Comparison of ENCODE assay signal across 11 mouse cellular contexts in the genomic region with DNA sequence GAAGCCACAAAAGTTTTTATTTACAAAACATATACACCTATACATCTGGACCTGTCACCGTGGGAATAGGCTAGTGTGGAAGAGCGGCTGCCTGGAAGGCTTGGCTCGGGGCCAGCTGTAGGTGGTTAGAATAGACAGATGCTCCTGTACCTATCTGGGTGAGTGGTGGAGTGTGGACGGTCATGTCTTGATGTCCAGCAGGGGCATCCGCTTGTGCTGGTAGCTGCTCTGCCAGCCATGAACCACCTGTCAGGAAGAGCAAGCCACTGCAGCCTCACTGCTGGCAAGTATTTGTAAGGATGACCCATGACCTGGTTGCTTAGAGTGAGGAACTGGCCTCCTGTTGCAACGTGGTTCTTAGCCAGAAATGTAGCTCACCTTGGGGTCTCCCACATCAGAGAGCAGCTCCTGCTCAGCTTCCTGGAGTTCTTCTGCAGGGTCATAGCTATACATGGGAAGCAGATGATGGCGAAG. TPM values are rescaled to one million over a fixed set of nuclear protein-coding genes. Genes with fewer than 3 reads are reported as not detected.
A peak's percentile ranks its signal among the peaks of the same experiment; 100 is the strongest.
DNase-seq lines count a peak whose midpoint lies in the region; ATAC-seq and TF ChIP-seq lines count a peak whose summit lies in the region.
"Had no signal": no experiment of that assay in that cellular context is flagged by ENCODE, and none has a peak within 500 bp of the region (broad histone marks: within the 10 kb centered on the region; RNA-seq: fewer than 3 reads in every experiment).

No protein-coding gene starts in this region.

- DNase-seq in kidney, postnatal 14 days: no peak
- no peak for DNase-seq in CH12.LX (ENCODE audit: extremely low read depth)
- peak; percentile 73 for DNase-seq in cerebellum, adult 9-10 months
- no peak for DNase-seq in liver, embryonic 14.5 days (ENCODE audit: low read depth in 3 of 3, low spot score in 3 of 3)
- no peak for DNase-seq in gastrocnemius, adult 8-10 months (ENCODE audit: low spot score in 2 of 2)

- H3K27ac ChIP-seq in kidney, embryonic 15.5 days: no peak overlapping the region
- H3K27ac ChIP-seq in CH12.LX (ENCODE audit: insufficient read depth, low read depth): peak overlapping the region; percentile 19; the same call in 1 of the 2 replicates
- H3K27ac ChIP-seq in liver, embryonic 14.5 days: no peak overlapping the region
- H3K27ac ChIP-seq: embryonic facial prominence, embryonic 12.5 days had no signal

- no peak for TF ChIP-seq CTCF in CH12.LX (conservative IDR thresholded peaks at IDR 0.05 in 1 of 2, IDR thresholded peaks at IDR 0.05 in 1 of 2; ENCODE audit: low read depth in 2 of 2, low read length in 2 of 2)
- no peak for TF ChIP-seq CTCF in liver, embryonic 14.5 days (IDR thresholded peaks at IDR 0.05; ENCODE audit: low read depth)

- TF ChIP-seq EP300 in CH12.LX (IDR thresholded peaks at IDR 0.05; ENCODE audit: low read length): no peak
- no peak for TF ChIP-seq EP300 in liver, embryonic 14.5 days (IDR thresholded peaks at IDR 0.05; ENCODE audit: low read depth)

- H3K9ac ChIP-seq in kidney, embryonic 15.5 days: no peak overlapping the region
- no peak overlapping the region for H3K9ac ChIP-seq in CH12.LX (ENCODE audit: insufficient read depth, low read depth)
- H3K9ac ChIP-seq in liver, embryonic 14.5 days (replicated peaks): no peak overlapping the region
- H3K9ac ChIP-seq: embryonic facial prominence, embryonic 12.5 days had no signal

- WGBS in kidney, embryonic 15.5 days: 56% methylated on average over 7 of the region's 7 CpGs
- WGBS in liver, embryonic 14.5 days (ENCODE audit: insufficient replicate concordance): 43% methylated on average over 7 of the region's 7 CpGs

- dilution Hi-C loops in CH12.LX (cut with MboI; ENCODE audit: extremely low pct_ligation_motif_present, extremely low pct_unique_long_range_greater_than_20kb, low sequenced_read_pairs): no loop called here

- TF ChIP-seq RAD21 in CH12.LX (IDR thresholded peaks at IDR 0.05; ENCODE audit: low read depth, low read length): no peak

- peaks cover 26% of the 10 kb centered on the region for H3K36me3 ChIP-seq in kidney, embryonic 15.5 days
- peaks cover 16 to 32% of the 10 kb centered on the region in 2 experiments for H3K36me3 ChIP-seq in CH12.LX (replicated peaks in 1 of 2; ENCODE audit: control insufficient read depth in 1 of 2, insufficient read depth in 1 of 2, low read length in 1 of 2)
- peaks cover 15% of the 10 kb centered on the region for H3K36me3 ChIP-seq in liver, embryonic 14.5 days (replicated peaks; ENCODE audit: control insufficient read depth, insufficient read depth, low read depth)

- in situ Hi-C loops in CH12.LX (cut with MboI; ENCODE audit: low pct_ligation_motif_present, low pct_unique_long_range_greater_than_20kb, low sequenced_read_pairs): no loop called here

- TF ChIP-seq POLR2A in CH12.LX (IDR thresholded peaks at IDR 0.05; ENCODE audit: low read depth, low read length): no peak; the same call in 1 of the 2 replicates

- H3K27me3 ChIP-seq in kidney, embryonic 15.5 days: no peaks in the 10 kb centered on the region
- no peaks in the 10 kb centered on the region for H3K27me3 ChIP-seq in CH12.LX (replicated peaks)
- H3K27me3 ChIP-seq in liver, embryonic 14.5 days (ENCODE audit: control insufficient read depth, insufficient read depth, low read length): no peaks in the 10 kb centered on the region
- H3K27me3 ChIP-seq: embryonic facial prominence, embryonic 12.5 days; Patski had no signal

- no peak for ATAC-seq in kidney, embryonic 15.5 days (replicated peaks; ENCODE audit: low FRiP score)
- no peak for ATAC-seq in liver, embryonic 14.5 days (ENCODE audit: insufficient read depth)
- ATAC-seq in megakaryocyte-erythroid progenitor cell, adult 5-6 weeks (replicated peaks; ENCODE audit: low FRiP score, low TSS enrichment, poor library complexity, severe bottlenecking): no peak
- ATAC-seq in frontal cortex, adult (ENCODE audit: low TSS enrichment): no peak
- ATAC-seq: Patski had no signal

- H3K4me3 ChIP-seq in kidney, embryonic 15.5 days (replicated peaks): no peak overlapping the region
- H3K4me3 ChIP-seq in CH12.LX (replicated peaks in 1 of 3; ENCODE audit: low read depth in 2 of 3, low read length in 2 of 3, poor library complexity in 1 of 3): no peak overlapping the region
- H3K4me3 ChIP-seq in liver, embryonic 14.5 days (ENCODE audit: insufficient read depth in 1 of 2, low read depth in 2 of 2, low read length in 2 of 2): no peak overlapping the region

- H3K79me2 ChIP-seq in CH12.LX (replicated peaks; ENCODE audit: control insufficient read depth, extremely low read depth, insufficient read depth, poor library complexity, severe bottlenecking): peaks cover 35% of the 10 kb centered on the region

- H3K4me2 ChIP-seq in kidney, embryonic 15.5 days: peak overlapping the region; percentile 99; the same call in 1 of the 2 replicates
- H3K4me2 ChIP-seq in CH12.LX (ENCODE audit: insufficient read depth, low read depth, poor library complexity, severe bottlenecking): no peak overlapping the region
- peak overlapping the region; percentile 96; the same call in 1 of the 2 replicates for H3K4me2 ChIP-seq in liver, embryonic 14.5 days (ENCODE audit: low read depth)

- no peaks in the 10 kb centered on the region for H3K9me3 ChIP-seq in kidney, embryonic 15.5 days (replicated peaks)
- H3K9me3 ChIP-seq in CH12.LX (replicated peaks; ENCODE audit: low read length): no peaks in the 10 kb centered on the region
- no peaks in the 10 kb centered on the region for H3K9me3 ChIP-seq in liver, embryonic 14.5 days (ENCODE audit: control insufficient read depth, low read length)
- H3K9me3 ChIP-seq: embryonic facial prominence, embryonic 12.5 days had no signal

- peaks cover 49% of the 10 kb centered on the region for H3K4me1 ChIP-seq in kidney, embryonic 15.5 days
- peaks cover 24 to 59% of the 10 kb centered on the region in 2 experiments for H3K4me1 ChIP-seq in CH12.LX (ENCODE audit: control insufficient read depth in 1 of 2, insufficient read depth in 2 of 2)
- peaks cover 0 to 19% of the 10 kb centered on the region in 2 experiments; a peak in 3 of 4 replicates for H3K4me1 ChIP-seq in liver, embryonic 14.5 days (replicated peaks; ENCODE audit: control insufficient read depth in 2 of 2, insufficient read depth in 2 of 2, low read length in 1 of 2)

TF ChIP-seq in CH12.LX, 34 proteins besides CTCF, POLR2A, EP300 and RAD21:
- no peak for TF ChIP-seq MEF2A (IDR thresholded peaks at IDR 0.05; ENCODE audit: borderline replicate concordance, low read depth, low read length)
- TF ChIP-seq SMC3 (IDR thresholded peaks at IDR 0.05; ENCODE audit: low read depth, low read length): no peak
- TF ChIP-seq PAX5 (IDR thresholded peaks at IDR 0.05; ENCODE audit: low read length): no peak

RNA-seq across cellular contexts. Expression of a gene that starts 1.7 kb away (rescaled TPM):
- polyA plus RNA-seq in kidney, embryonic 15.5 days (2015; fragmentation: Nextera tagmentation; extraction: Ambion mirVana): 14.1 and 17.3 TPM in 2 replicates
- total RNA-seq in CH12.LX (2012; rRNA removed): 23.2 and 30.2 TPM in 2 replicates
- 14.0 and 14.6 TPM in 2 replicates for total RNA-seq in CH12.LX (2014; rRNA removed)
- polyA plus RNA-seq in CH12.LX (2012; ENCODE audit: insufficient read length, low read depth): 34.5 and 43.6 TPM in 2 replicates
- 9.9 and 11.7 TPM in 2 replicates for polyA plus RNA-seq in liver, embryonic 14.5 days (2012; rRNA removed)
- 15.2 and 18.9 TPM in 2 replicates for polyA plus RNA-seq in liver, embryonic 14.5 days (2014; fragmentation: Nextera tagmentation; extraction: Ambion mirVana)
- total RNA-seq in megakaryocyte-erythroid progenitor cell, adult 5-6 weeks (2014; fragmentation: Nextera tagmentation): 14.3 and 20.0 TPM in 2 replicates
- 7.0 and 8.7 TPM in 2 replicates for total RNA-seq in megakaryocyte-erythroid progenitor cell, adult 5-6 weeks (2017)
- 1 to 10 TPM; 1.7 to 3.9 (median 2.8) TPM for total RNA-seq in gastrocnemius, adult 8-10 months (2022)

RNA-seq across cellular contexts. Expression of a gene that starts 7.5 kb away (rescaled TPM):
- 250 and 269 TPM in 2 replicates for polyA plus RNA-seq in kidney, embryonic 15.5 days (2015; fragmentation: Nextera tagmentation; extraction: Ambion mirVana)
- total RNA-seq in CH12.LX (2012; rRNA removed): 88.7 and 117 TPM in 2 replicates
- total RNA-seq in CH12.LX (2014; rRNA removed): 42.8 and 43.8 TPM in 2 replicates
- polyA plus RNA-seq in CH12.LX (2012; ENCODE audit: insufficient read length, low read depth): 83.7 and 125 TPM in 2 replicates
- polyA plus RNA-seq in liver, embryonic 14.5 days (2012; rRNA removed): 149 and 182 TPM in 2 replicates
- polyA plus RNA-seq in liver, embryonic 14.5 days (2014; fragmentation: Nextera tagmentation; extraction: Ambion mirVana): 162 and 180 TPM in 2 replicates
- 271 and 334 TPM in 2 replicates for total RNA-seq in megakaryocyte-erythroid progenitor cell, adult 5-6 weeks (2014; fragmentation: Nextera tagmentation)
- 97.8 and 182 TPM in 2 replicates for total RNA-seq in megakaryocyte-erythroid progenitor cell, adult 5-6 weeks (2017)
- 10 to 100 TPM; 27.6 to 34.9 (median 31.9) TPM for total RNA-seq in gastrocnemius, adult 8-10 months (2022)

RNA-seq across cellular contexts. Expression of a gene that starts 42.6 kb away (rescaled TPM):
- polyA plus RNA-seq in kidney, embryonic 15.5 days (2015; fragmentation: Nextera tagmentation; extraction: Ambion mirVana): 1.0 and 1.2 TPM in 2 replicates
- total RNA-seq in CH12.LX (2012; rRNA removed) (not detected in 2 replicates), CH12.LX (2014; rRNA removed) (not detected in 2 replicates)
- polyA plus RNA-seq in CH12.LX (2012; ENCODE audit: insufficient read length, low read depth): not detected in 2 replicates
- 0.01 and 0.04 TPM in 2 replicates for polyA plus RNA-seq in liver, embryonic 14.5 days (2012; rRNA removed)
- not detected in 2 replicates for polyA plus RNA-seq in liver, embryonic 14.5 days (2014; fragmentation: Nextera tagmentation; extraction: Ambion mirVana)
- not detected in 2 replicates for total RNA-seq in megakaryocyte-erythroid progenitor cell, adult 5-6 weeks (2014; fragmentation: Nextera tagmentation)
- not detected in 2 replicates for total RNA-seq in megakaryocyte-erythroid progenitor cell, adult 5-6 weeks (2017)
- under 1 TPM in 1 of 4 experiments, not detected in 3; 0.11 TPM for total RNA-seq in gastrocnemius, adult 8-10 months (2022)
- total RNA-seq: megakaryocyte progenitor cell, adult 5-6 weeks had no signal

RNA-seq across cellular contexts. Expression of a gene that starts 59.5 kb away (rescaled TPM):
- 75.2 and 81.5 TPM in 2 replicates for polyA plus RNA-seq in kidney, embryonic 15.5 days (2015; fragmentation: Nextera tagmentation; extraction: Ambion mirVana)
- total RNA-seq in CH12.LX (2012; rRNA removed): 69.2 and 81.9 TPM in 2 replicates
- 44.6 and 54.4 TPM in 2 replicates for total RNA-seq in CH12.LX (2014; rRNA removed)
- 58.3 and 64.5 TPM in 2 replicates for polyA plus RNA-seq in CH12.LX (2012; ENCODE audit: insufficient read length, low read depth)
- 15.3 and 20.9 TPM in 2 replicates for polyA plus RNA-seq in liver, embryonic 14.5 days (2012; rRNA removed)
- polyA plus RNA-seq in liver, embryonic 14.5 days (2014; fragmentation: Nextera tagmentation; extraction: Ambion mirVana): 10.3 and 10.7 TPM in 2 replicates
- total RNA-seq in megakaryocyte-erythroid progenitor cell, adult 5-6 weeks (2014; fragmentation: Nextera tagmentation): 78.3 and 78.9 TPM in 2 replicates
- total RNA-seq in megakaryocyte-erythroid progenitor cell, adult 5-6 weeks (2017): 143 and 144 TPM in 2 replicates
- 100 to 1,000 TPM; 260 to 347 (median 290) TPM for total RNA-seq in gastrocnemius, adult 8-10 months (2022)
